Mouse (Mus musculus) lung, postnatal 0 days (tissue): Measurements from ENCODE around the gene Eps8.

Experiments used
- CTCF ChIP-seq: IDR thresholded peaks from 2 replicates; pipeline ENCODE4 v1.5.1; 2016; ENCODE audit warnings: antibody characterized with exemption, mild to moderate bottlenecking
- EP300 ChIP-seq: IDR thresholded peaks from 2 replicates; pipeline ENCODE4 v1.6.1; 2016; ENCODE audit warnings: antibody characterized with exemption, mild to moderate bottlenecking, control low read depth

DNA sequence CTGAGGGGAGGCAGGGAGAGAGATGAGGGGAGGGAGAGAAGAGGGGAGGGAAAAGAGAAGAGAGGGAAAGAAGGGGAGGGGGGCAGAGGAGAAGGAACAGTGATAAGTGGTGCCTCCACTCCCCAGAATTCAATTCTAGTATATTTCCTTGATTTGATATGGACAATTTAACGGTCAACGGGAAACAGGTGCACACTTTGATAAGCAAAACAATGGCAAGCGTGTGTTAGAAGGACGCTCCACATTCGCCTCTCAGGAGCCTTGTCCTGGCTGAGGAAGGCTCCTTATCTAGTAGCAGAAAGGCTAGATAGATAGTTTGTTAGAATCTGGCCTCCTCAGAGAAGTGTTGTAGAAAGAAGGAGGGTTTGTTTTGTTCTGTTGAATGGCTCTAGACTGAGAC is 141.9 kb downstream of the Eps8 start:
- TF ChIP-seq CTCF (no peak), EP300 (no peak)
